Mouse (Mus musculus) thymus, adult 2 months (tissue): ENCODE data around the gene Ino80d.

Experiments
- CTCF ChIP-seq: fragments of 200-500 bp; IDR thresholded peaks from 2 replicates; pipeline ENCODE4 v1.5.1; 2012; ENCODE audit warnings: mild to moderate bottlenecking, control low read depth, low read length, moderate library complexity, borderline replicate concordance; ENCODE audit not compliant: control insufficient read depth, poor library complexity, insufficient read depth; ENCODE audit errors: extremely low read depth
- POLR2A ChIP-seq: fragments of 200-500 bp; IDR thresholded peaks from 2 replicates; pipeline ENCODE4 v1.6.1; 2012; ENCODE audit warnings: mild to moderate bottlenecking, low read length, control low read depth, moderate library complexity; ENCODE audit not compliant: control insufficient read depth, poor library complexity, insufficient read depth; ENCODE audit errors: extremely low read depth

GRCm38 (mm10) chr1:63115540-63115939, 1.1 kb upstream of the Ino80d start:
- TF ChIP-seq POLR2A: no peak
- no peak for TF ChIP-seq CTCF
